Mouse (Mus musculus) lung, adult 2 months (tissue): ENCODE data around the gene Klhdc8a.

ENCODE experiments used
- CTCF ChIP-seq: fragments of 200-500 bp; IDR thresholded peaks from 2 replicates; pipeline ENCODE4 v1.5.1; 2011; ENCODE audit warnings: mild to moderate bottlenecking, low read length, control low read depth; ENCODE audit not compliant: insufficient read depth
- POLR2A ChIP-seq: fragments of 200-500 bp; IDR thresholded peaks from 2 replicates; pipeline ENCODE4 v1.6.1; 2011; ENCODE audit warnings: low read depth, mild to moderate bottlenecking, control low read depth, low read length, borderline replicate concordance; ENCODE audit errors: extremely low read depth

- TF ChIP-seq CTCF (no peak), POLR2A (no peak)
Observed at GRCm38 (mm10) chr1:132321821-132322580, 23.6 kb downstream of the Klhdc8a start.
